Mouse (Mus musculus) myocyte (in vitro differentiated cells): Measurements from ENCODE around the gene Nprl2. TPM values are rescaled to one million over a fixed set of nuclear protein-coding genes. Genes with fewer than 3 reads are reported as not detected.

Experiments
- H3K27me3 ChIP-seq: one replicate; pipeline ENCODE4 v1.6.1; 2011; ENCODE audit not compliant: control insufficient read depth, insufficient read depth, insufficient read length
- H3K36me3 ChIP-seq: one replicate; pipeline ENCODE4 v1.6.1; 2011; ENCODE audit not compliant: control insufficient read depth, insufficient read depth
- H3K4me2 ChIP-seq: one replicate; pipeline ENCODE4 v1.6.1; 2011; ENCODE audit warnings: low read depth, control low read depth
- H3K4me3 ChIP-seq: one replicate; pipeline ENCODE4 v1.5.1; 2011; ENCODE audit warnings: mild to moderate bottlenecking, control low read depth, moderate library complexity
- H3K79me2 ChIP-seq: one replicate; pipeline ENCODE4 v1.6.1; 2011; ENCODE audit not compliant: control insufficient read depth, insufficient read depth
- H3ac ChIP-seq: one replicate; pipeline ENCODE4 v1.6.1; 2011; ENCODE audit not compliant: control insufficient read depth, insufficient read length
- CEBPB ChIP-seq: IDR thresholded peaks from 2 replicates; pipeline ENCODE4 v1.6.1; 2011; ENCODE audit warnings: mild to moderate bottlenecking, moderate library complexity; ENCODE audit not compliant: poor library complexity, insufficient read depth, severe bottlenecking
- E2F4 ChIP-seq: IDR thresholded peaks from one replicate; pipeline ENCODE4 v1.6.1; 2011; ENCODE audit warnings: mild to moderate bottlenecking, control low read depth, moderate library complexity; ENCODE audit not compliant: insufficient read depth
- MAX ChIP-seq: IDR thresholded peaks from one replicate; pipeline ENCODE4 v1.6.1; 2011; ENCODE audit warnings: low read depth, mild to moderate bottlenecking, control low read depth
- MYOD1 ChIP-seq, 3 experiments: IDR thresholded peaks; one replicate each; pipeline ENCODE4 v1.6.1; 2011; ENCODE audit warnings: control low read depth in 2 of 3, low read depth in 2 of 3, mild to moderate bottlenecking in 2 of 3, moderate library complexity in 1 of 3; ENCODE audit not compliant: insufficient read length in 2 of 3, control insufficient read depth in 1 of 3
- MYOG ChIP-seq, 3 experiments: IDR thresholded peaks; one replicate each; pipeline ENCODE4 v1.6.1; 2011; ENCODE audit warnings: control low read depth in 2 of 3, low read depth in 2 of 3, mild to moderate bottlenecking in 2 of 3; ENCODE audit not compliant: insufficient read length in 2 of 3, control insufficient read depth in 1 of 3, insufficient read depth in 1 of 3
- POLR2A ChIP-seq: IDR thresholded peaks from one replicate; pipeline ENCODE4 v1.6.1; 2011; ENCODE audit warnings: low read depth, mild to moderate bottlenecking, control low read depth, moderate library complexity; ENCODE audit not compliant: insufficient read length
- POLR2AphosphoS2 ChIP-seq: IDR thresholded peaks from one replicate; pipeline ENCODE4 v1.6.1; 2011; ENCODE audit warnings: low read depth, control low read depth; ENCODE audit not compliant: insufficient read length
- REST ChIP-seq: IDR thresholded peaks from one replicate; pipeline ENCODE4 v1.6.1; 2011; ENCODE audit warnings: mild to moderate bottlenecking, control low read depth, moderate library complexity; ENCODE audit not compliant: insufficient read depth, insufficient read length
- SRF ChIP-seq: IDR thresholded peaks from one replicate; pipeline ENCODE4 v1.6.1; 2011; ENCODE audit warnings: low read depth; ENCODE audit not compliant: control insufficient read depth, insufficient read length
- TCF12 ChIP-seq: IDR thresholded peaks from one replicate; pipeline ENCODE4 v1.6.1; 2011; ENCODE audit warnings: mild to moderate bottlenecking, control low read depth; ENCODE audit not compliant: poor library complexity, insufficient read depth, severe bottlenecking
- TCF3 ChIP-seq: IDR thresholded peaks from one replicate; pipeline ENCODE4 v1.6.1; 2011; ENCODE audit warnings: low read depth, control low read depth; ENCODE audit not compliant: insufficient read length
- USF1 ChIP-seq: IDR thresholded peaks from one replicate; pipeline ENCODE4 v1.6.1; 2011; ENCODE audit warnings: low read depth, mild to moderate bottlenecking, control low read depth, moderate library complexity
- polyA plus RNA-seq: library from polyadenylated mRNA; unstranded; fragments of >200 nt; fragmentation: generic; extraction: Trizol; gene quantifications from one replicate; pipeline ENCODE4 v1.2.1, GENCODE M21; 2012; ENCODE audit warnings: missing spikeins

Gene Nprl2
- polyA plus RNA-seq, 1 experiment: 24.6 TPM

DNA sequence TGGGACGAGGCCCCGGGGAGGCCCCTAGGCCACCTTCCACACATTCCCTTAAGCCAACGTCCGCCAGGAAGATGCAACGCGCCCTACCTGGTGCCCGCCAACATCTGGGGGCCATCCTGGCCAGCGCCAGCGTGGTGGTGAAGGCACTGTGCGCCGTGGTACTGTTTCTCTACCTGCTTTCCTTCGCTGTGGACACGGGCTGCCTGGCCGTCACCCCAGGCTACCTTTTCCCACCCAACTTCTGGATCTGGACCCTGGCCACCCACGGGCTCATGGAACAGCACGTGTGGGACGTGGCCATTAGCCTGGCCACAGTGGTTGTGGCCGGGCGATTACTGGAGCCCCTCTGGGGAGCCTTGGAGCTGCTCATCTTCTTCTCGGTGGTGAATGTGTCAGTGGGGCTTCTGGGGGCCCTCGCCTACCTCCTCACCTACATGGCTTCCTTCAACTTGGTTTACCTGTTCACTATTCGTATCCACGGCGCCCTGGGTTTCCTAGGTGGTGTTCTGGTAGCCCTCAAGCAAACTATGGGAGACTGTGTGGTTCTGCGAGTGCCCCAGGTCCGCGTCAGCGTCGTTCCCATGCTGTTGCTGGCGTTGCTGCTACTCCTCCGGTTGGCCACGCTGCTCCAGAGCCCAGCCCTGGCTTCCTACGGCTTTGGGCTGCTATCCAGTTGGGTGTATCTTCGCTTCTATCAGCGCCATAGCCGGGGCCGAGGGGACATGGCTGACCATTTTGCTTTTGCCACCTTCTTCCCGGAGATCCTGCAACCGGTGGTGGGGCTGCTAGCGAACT, 7.4 kb upstream of the Nprl2 start:
- TF ChIP-seq POLR2A: no peak
- no peak for TF ChIP-seq MYOD1 (IDR thresholded peaks at IDR 0.05; ENCODE audit: control insufficient read depth in 1 of 3, insufficient read length in 2 of 3, low read depth in 2 of 3)
- TF ChIP-seq TCF12: no peak
- no peak for TF ChIP-seq USF1
- no peak for TF ChIP-seq TCF3
- no peak for TF ChIP-seq CEBPB
- no peak for TF ChIP-seq SRF
- no peak for TF ChIP-seq E2F4
- no peak for TF ChIP-seq MAX
- no peak for TF ChIP-seq REST
- no peak for TF ChIP-seq MYOG (IDR thresholded peaks at IDR 0.05; ENCODE audit: control insufficient read depth in 1 of 3, insufficient read depth in 1 of 3, insufficient read length in 2 of 3, low read depth in 2 of 3)
- no peak for TF ChIP-seq POLR2AphosphoS2
- Histone ChIP-seq H3K79me2 (peaks cover 34% of the 10 kb centered on the region), H3K4me3 (peak overlapping the region; percentile 92), H3K4me2 (peak overlapping the region; percentile 86), H3K27me3 (no peaks in the 10 kb centered on the region), H3K36me3 (peaks cover 10% of the 10 kb centered on the region), H3ac (peak overlapping the region; percentile 73)

DNA sequence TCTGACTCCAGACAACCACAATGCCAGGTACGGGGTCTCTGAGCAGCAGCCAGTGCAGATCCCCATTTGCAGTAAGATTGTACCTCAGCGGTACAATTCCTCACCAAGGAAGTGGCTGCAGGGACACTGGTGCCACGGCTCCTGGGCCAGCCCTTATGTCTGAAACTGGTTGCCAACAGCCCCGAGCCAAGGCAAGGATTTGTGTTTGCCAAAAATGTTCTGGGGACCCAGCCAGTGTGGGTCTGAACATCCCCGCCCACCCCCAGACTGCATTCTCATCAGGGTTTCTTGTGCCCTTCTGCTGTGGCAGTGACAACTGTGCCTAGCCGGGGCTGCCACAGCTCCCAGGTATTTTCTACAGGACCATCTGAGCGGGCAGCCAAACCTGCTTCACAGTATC, 3.8 kb upstream of the Nprl2 start:
- H3K79me2 ChIP-seq: peaks cover 34% of the 10 kb centered on the region

DNA sequence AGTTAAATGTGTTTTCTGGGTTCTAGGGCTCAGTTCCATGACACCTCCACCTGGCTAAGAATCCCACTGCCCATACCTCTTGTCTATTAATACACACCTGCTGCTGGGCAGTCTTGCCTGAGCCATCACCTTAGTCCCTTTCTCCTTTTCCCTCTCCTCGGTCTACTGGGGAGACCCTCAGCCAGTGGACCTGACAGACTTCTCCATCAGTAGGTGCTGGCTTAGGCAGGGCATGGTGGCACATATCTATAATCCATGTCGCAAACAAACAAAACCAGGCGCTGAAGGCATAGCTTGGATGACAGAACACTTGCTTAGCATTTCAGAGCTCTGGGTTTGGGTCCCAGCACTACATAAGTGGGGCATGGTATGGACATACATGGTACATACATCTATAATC, 3.3 kb upstream of the Nprl2 start:
- no peak overlapping the region for H3K4me3 ChIP-seq

More for the DNA sequence above, 3.8 kb upstream of the Nprl2 start:
- TF ChIP-seq USF1: no peak
- TF ChIP-seq E2F4: no peak
- no peak for TF ChIP-seq MYOD1 (IDR thresholded peaks at IDR 0.05; ENCODE audit: control insufficient read depth in 1 of 3, insufficient read length in 2 of 3, low read depth in 2 of 3)
- no peak for TF ChIP-seq SRF
- TF ChIP-seq TCF3: no peak
- TF ChIP-seq POLR2A: no peak
- TF ChIP-seq MYOG (IDR thresholded peaks at IDR 0.05; ENCODE audit: control insufficient read depth in 1 of 3, insufficient read depth in 1 of 3, insufficient read length in 2 of 3, low read depth in 2 of 3): no peak
- TF ChIP-seq CEBPB: no peak
- TF ChIP-seq MAX: no peak
- no peak for TF ChIP-seq POLR2AphosphoS2
- TF ChIP-seq TCF12: no peak
- no peak for TF ChIP-seq REST
- no peak overlapping the region for H3K4me2 ChIP-seq
- no peak overlapping the region for H3ac ChIP-seq
- H3K4me3 ChIP-seq: no peak overlapping the region
- no peaks in the 10 kb centered on the region for H3K27me3 ChIP-seq
- H3K36me3 ChIP-seq: peaks cover 10% of the 10 kb centered on the region

DNA sequence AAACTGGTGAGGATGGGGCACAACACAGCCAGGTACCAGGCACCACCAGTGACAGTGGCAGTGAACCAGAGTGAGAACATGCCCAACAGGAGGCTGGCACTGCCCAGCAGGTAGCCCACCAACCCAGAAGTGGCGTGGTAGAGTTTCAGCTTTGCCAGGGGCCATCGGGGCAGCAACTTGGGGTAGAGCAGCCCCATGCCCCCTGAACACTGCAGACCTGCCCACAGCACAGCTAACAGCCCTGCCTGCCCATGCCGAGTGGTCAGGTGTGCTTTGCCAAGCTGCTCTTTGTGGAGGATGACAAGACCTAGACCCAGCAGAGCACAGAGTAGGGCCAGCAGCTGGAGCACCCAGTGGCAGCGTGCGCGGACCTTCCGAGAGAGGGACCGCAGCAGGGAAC, 2.1 kb upstream of the Nprl2 start:
- Histone ChIP-seq H3K27me3 (no peaks in the 10 kb centered on the region), H3K79me2 (peaks cover 26% of the 10 kb centered on the region), H3ac (no peak overlapping the region), H3K4me2 (no peak overlapping the region), H3K4me3 (no peak overlapping the region), H3K36me3 (peaks cover 10% of the 10 kb centered on the region)
- TF ChIP-seq USF1: no peak
- no peak for TF ChIP-seq TCF3
- TF ChIP-seq MYOD1 (IDR thresholded peaks at IDR 0.05; ENCODE audit: control insufficient read depth in 1 of 3, insufficient read length in 2 of 3, low read depth in 2 of 3): no peak
- TF ChIP-seq POLR2A: peak; percentile 24
- no peak for TF ChIP-seq REST
- no peak for TF ChIP-seq E2F4
- TF ChIP-seq POLR2AphosphoS2: peak; percentile 70
- no peak for TF ChIP-seq CEBPB
- no peak for TF ChIP-seq SRF
- TF ChIP-seq MYOG (IDR thresholded peaks at IDR 0.05; ENCODE audit: control insufficient read depth in 1 of 3, insufficient read depth in 1 of 3, insufficient read length in 2 of 3, low read depth in 2 of 3): no peak
- no peak for TF ChIP-seq MAX
- TF ChIP-seq TCF12: no peak

More for the DNA sequence above, 3.3 kb upstream of the Nprl2 start:
- peaks cover 34% of the 10 kb centered on the region for H3K79me2 ChIP-seq
- H3K4me2 ChIP-seq: no peak overlapping the region
- TF ChIP-seq USF1: no peak
- no peak for TF ChIP-seq MYOD1 (IDR thresholded peaks at IDR 0.05; ENCODE audit: control insufficient read depth in 1 of 3, insufficient read length in 2 of 3, low read depth in 2 of 3)
- no peak for TF ChIP-seq SRF
- TF ChIP-seq TCF3: no peak
- TF ChIP-seq REST: no peak
- TF ChIP-seq POLR2AphosphoS2: no peak
- TF ChIP-seq TCF12: no peak
- TF ChIP-seq POLR2A: no peak
- TF ChIP-seq E2F4: no peak
- TF ChIP-seq CEBPB: no peak
- TF ChIP-seq MAX: no peak
- no peak for TF ChIP-seq MYOG (IDR thresholded peaks at IDR 0.05; ENCODE audit: control insufficient read depth in 1 of 3, insufficient read depth in 1 of 3, insufficient read length in 2 of 3, low read depth in 2 of 3)
- peaks cover 10% of the 10 kb centered on the region for H3K36me3 ChIP-seq
- H3K27me3 ChIP-seq: no peaks in the 10 kb centered on the region
- H3ac ChIP-seq: no peak overlapping the region
